Mouse (Mus musculus) heart, embryonic 12.5 days (tissue): Measurements from ENCODE around the gene Pgc. TPM values are rescaled to one million over a fixed set of nuclear protein-coding genes. Genes with fewer than 3 reads are reported as not detected.

Experiments used
- ATAC-seq: fragments of 200-750 bp; cut with Nextera tagmentation; 2 replicates; pipeline ENCODE4 v1.8.0; 2017; ENCODE audit warnings: moderate TSS enrichment, moderate library complexity; ENCODE audit not compliant: insufficient number of reproducible peaks, low FRiP score
- H3K27ac ChIP-seq: fragments of 300-500 bp; sonication (generic); 2 replicates; pipeline ENCODE4 v1.5.1; 2016; ENCODE audit warnings: mild to moderate bottlenecking, moderate library complexity; ENCODE audit not compliant: poor library complexity, severe bottlenecking
- H3K27me3 ChIP-seq: fragments of 300-500 bp; sonication (generic); replicated peaks from 2 replicates; pipeline ENCODE4 v1.6.1; 2016; ENCODE audit warnings: mild to moderate bottlenecking, moderate library complexity
- H3K36me3 ChIP-seq: fragments of 300-500 bp; sonication (generic); 2 replicates; pipeline ENCODE4 v1.6.1; 2016; ENCODE audit warnings: mild to moderate bottlenecking, moderate library complexity
- H3K4me1 ChIP-seq: fragments of 300-500 bp; sonication (generic); replicated peaks from 2 replicates; pipeline ENCODE4 v1.6.1; 2016; ENCODE audit warnings: mild to moderate bottlenecking
- H3K4me2 ChIP-seq: fragments of 300-500 bp; sonication (generic); 2 replicates; pipeline ENCODE4 v1.6.1; 2016; ENCODE audit warnings: mild to moderate bottlenecking, moderate library complexity
- H3K4me3 ChIP-seq: fragments of 300-500 bp; sonication (generic); 2 replicates; pipeline ENCODE4 v1.5.1; 2016; ENCODE audit warnings: mild to moderate bottlenecking
- H3K9ac ChIP-seq: fragments of 300-500 bp; sonication (generic); 2 replicates; pipeline ENCODE4 v1.6.1; 2016; ENCODE audit warnings: mild to moderate bottlenecking, moderate library complexity
- H3K9me3 ChIP-seq: fragments of 300-500 bp; sonication (generic); replicated peaks from 2 replicates; pipeline ENCODE4 v1.6.1; 2016; ENCODE audit warnings: mild to moderate bottlenecking, moderate library complexity
- WGBS: fragments of 180-500 bp; shearing (Covaris S2); methylation state at CpG from one replicate; pipeline ENCODE4 v1.1.7; 2016; 5-methylcytosine and 5-hydroxymethylcytosine counted together
- polyA plus RNA-seq: library from polyadenylated mRNA; unstranded; fragments of >200 nt; fragmentation: Nextera tagmentation; extraction: Ambion mirVana; gene quantifications from 2 replicates; pipeline ENCODE4 v1.2.1, GENCODE M21; 2016

The Pgc gene
- polyA plus RNA-seq, 1 experiment from 2014 or later, result not detected

DNA sequence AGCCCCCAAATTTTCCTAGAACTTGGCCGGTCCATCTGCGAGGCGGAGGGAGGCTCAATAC is 32.4 kb upstream of the Pgc start, which contains the start of gene Gm21981:
Gene Gm21981 (minus strand): TSS at position 14 of the 61 bp plus-strand sequence.
- Histone ChIP-seq H3K9me3 (no peaks in the 10 kb centered on the region), H3K4me3 (peak within 1 kb of the TSS; percentile 73), H3K4me1 (peaks cover 14% of the 10 kb centered on the region), H3K27me3 (peaks cover 29% of the 10 kb centered on the region; the same call in 1 of the 2 replicates), H3K27ac (peak within 1 kb of the TSS; percentile 52), H3K4me2 (peak within 1 kb of the TSS; percentile 87), H3K36me3 (peaks cover 5% of the 10 kb centered on the region), H3K9ac (peak within 1 kb of the TSS; percentile 78)
- 1% methylated on average over 3 of the region's 3 CpGs for WGBS
- no peak for ATAC-seq

DNA sequence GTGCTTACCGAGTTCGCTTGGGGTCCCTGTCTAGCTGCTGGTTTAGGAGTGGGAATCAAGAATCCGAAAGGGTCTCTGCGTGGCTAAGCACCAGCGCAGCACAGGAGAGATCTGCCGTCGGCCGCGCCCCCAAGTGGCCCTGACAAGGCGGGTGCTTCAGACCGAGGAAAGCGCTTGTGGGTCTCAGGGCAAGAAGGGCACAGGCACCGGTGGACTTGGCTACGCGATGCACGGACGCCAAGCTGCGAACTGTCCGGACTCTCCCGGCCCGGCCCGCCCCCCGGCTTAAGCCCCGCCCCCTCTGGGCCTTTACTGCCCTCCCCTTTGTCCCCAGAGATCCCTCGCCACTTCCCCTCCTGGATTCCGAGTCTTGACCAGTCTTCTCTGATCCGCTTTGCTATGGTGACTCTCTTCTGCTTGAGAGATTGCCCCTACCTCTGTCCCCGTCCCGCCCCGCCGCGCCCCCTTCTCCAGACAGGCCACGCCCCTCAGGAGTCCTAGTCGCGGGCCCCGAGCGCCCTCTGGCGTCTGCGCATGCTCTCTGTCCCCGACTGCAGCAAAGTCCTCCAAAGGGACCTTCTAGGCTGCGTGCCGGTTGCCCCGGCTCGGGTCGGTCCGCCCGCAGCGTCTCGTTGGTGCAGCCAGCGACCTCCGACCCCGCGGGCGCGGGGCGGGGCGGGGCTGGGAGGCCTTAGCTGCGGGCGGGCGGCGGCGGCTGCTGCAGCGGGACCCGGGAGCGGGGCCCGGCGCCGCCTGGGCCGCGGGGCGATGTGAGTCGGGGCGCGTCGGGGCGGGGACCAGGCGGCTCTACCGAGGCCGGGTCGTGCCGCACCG is 31.9 kb upstream of the Pgc start, which contains the start of gene Prickle4:
Gene Prickle4 (minus strand): TSS at position 234 of the 834 bp plus-strand sequence.
- ATAC-seq, result peak; percentile 94
- Histone ChIP-seq H3K9me3 (no peaks in the 10 kb centered on the region), H3K4me2 (peak within 1 kb of the TSS; percentile 87), H3K4me3 (peak within 1 kb of the TSS; percentile 73), H3K27me3 (peaks cover 30% of the 10 kb centered on the region; the same call in 1 of the 2 replicates), H3K36me3 (peaks cover 9% of the 10 kb centered on the region), H3K4me1 (peaks cover 13% of the 10 kb centered on the region), H3K27ac (peak within 1 kb of the TSS; percentile 52), H3K9ac (peak within 1 kb of the TSS; percentile 78)
- under 1% methylated on average over 74 of the region's 82 CpGs for WGBS

DNA sequence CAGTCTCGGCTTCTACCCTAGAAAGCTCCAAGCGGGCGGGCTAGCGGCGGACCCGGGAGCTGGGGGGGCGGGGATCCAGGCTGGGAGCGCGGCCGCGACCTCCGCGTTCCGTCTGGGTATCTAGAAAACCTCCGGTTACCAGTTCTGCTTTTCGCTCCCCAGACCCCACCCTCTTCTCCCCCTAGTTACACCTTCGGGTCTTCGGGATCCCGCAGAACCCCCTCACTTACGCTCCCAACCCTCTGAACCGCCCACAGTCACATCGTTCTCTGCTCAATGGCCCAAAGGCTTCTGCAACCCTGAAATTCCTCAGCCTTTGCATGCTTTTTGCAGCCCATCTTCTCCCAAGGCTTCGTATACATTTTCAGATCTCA is 31.3 kb upstream of the Pgc start:
- Histone ChIP-seq H3K9me3 (no peaks in the 10 kb centered on the region), H3K4me1 (peaks cover 13% of the 10 kb centered on the region), H3K27me3 (peaks cover 30% of the 10 kb centered on the region; the same call in 1 of the 2 replicates), H3K9ac (peak overlapping the region; percentile 78), H3K36me3 (peaks cover 15% of the 10 kb centered on the region), H3K4me3 (peak overlapping the region; percentile 73), H3K4me2 (peak overlapping the region; percentile 87), H3K27ac (no peak overlapping the region)
- under 1% methylated on average over 22 of the region's 23 CpGs for WGBS
- ATAC-seq, result no peak

DNA sequence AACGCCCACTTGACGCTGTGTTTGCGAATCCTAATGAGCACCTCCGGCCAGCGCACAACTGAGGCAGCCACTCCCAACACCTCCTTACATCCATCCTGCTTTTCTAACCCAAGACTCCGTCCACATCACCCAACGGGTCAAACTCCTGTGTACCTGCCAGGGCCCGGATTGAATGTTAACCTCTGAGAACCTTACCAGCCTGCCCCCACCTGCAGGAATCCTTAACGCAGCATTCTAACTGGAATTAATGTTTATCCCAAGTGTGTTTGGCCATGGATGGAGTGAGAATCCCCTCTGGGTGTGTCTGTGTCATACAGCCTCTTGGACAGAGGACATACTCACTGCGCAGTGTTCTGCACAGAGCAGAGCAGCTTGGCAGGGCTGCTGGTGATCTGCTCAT is 28.5 kb upstream of the Pgc start:
- peaks cover 28% of the 10 kb centered on the region for H3K36me3 ChIP-seq

DNA sequence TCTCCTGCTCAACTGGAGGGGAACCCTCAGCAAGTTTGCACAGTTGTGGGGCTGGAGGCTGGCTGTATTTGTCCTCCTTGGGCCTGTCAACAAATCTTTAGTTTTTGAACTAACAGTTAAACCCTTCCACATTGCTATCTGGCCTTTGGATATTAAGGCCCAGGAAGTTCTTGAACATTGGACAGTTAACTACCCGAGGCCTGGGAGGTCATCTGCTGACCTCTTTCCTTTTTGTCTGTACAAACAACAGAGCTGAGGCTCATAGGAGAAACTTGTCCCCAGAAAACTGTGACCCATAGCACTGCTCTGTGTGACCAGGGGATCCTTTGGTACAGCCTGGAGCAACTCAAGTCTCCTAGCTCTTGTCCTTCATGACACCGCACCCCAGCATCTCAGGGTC is 27.6 kb upstream of the Pgc start:
- H3K4me1 ChIP-seq, result peaks cover 27% of the 10 kb centered on the region
- H3K4me3 ChIP-seq, result no peak overlapping the region
- peaks cover 41% of the 10 kb centered on the region for H3K27me3 ChIP-seq
- H3K27ac ChIP-seq, result no peak overlapping the region
- no peak for ATAC-seq
- H3K9ac ChIP-seq, result no peak overlapping the region
- H3K9me3 ChIP-seq, result no peaks in the 10 kb centered on the region
- WGBS, result 69% methylated on average over 2 of the region's 2 CpGs
- H3K36me3 ChIP-seq, result peaks cover 35% of the 10 kb centered on the region
- H3K4me2 ChIP-seq, result no peak overlapping the region

More for the DNA sequence above, 28.5 kb upstream of the Pgc start:
- no peak overlapping the region for H3K4me2 ChIP-seq
- peaks cover 40% of the 10 kb centered on the region for H3K27me3 ChIP-seq
- H3K4me1 ChIP-seq, result peaks cover 25% of the 10 kb centered on the region
- ATAC-seq, result no peak
- H3K4me3 ChIP-seq, result no peak overlapping the region
- WGBS, result 86% methylated on average over 10 of the region's 10 CpGs
- H3K9ac ChIP-seq, result no peak overlapping the region
- H3K27ac ChIP-seq, result no peak overlapping the region
- no peaks in the 10 kb centered on the region for H3K9me3 ChIP-seq

DNA sequence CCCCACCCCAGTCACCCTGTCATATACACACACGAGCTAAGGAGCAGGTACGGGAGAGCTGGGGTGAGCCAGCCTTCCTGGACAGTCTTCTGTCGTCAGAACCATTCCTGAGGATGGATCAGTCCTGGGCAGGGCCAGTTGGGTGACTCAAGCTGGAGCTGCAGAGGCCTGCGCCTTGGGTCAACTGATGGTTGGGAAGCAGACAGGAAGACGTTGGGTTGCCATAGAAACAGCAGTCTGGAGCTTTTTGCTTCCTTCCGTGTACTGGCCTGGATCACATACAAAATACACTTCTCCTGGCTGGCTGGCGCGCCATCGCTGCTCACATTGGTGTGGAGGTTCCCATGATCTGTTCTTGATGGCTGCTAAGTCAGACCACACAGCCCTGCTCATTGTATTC is 24.8 kb upstream of the Pgc start:
- Histone ChIP-seq H3K9ac (no peak overlapping the region), H3K4me1 (peaks cover 19% of the 10 kb centered on the region), H3K27me3 (peaks cover 52% of the 10 kb centered on the region), H3K4me2 (no peak overlapping the region), H3K36me3 (peaks cover 35% of the 10 kb centered on the region), H3K9me3 (no peaks in the 10 kb centered on the region), H3K27ac (no peak overlapping the region), H3K4me3 (no peak overlapping the region)
- ATAC-seq, result no peak
- WGBS, result 81% methylated on average over 9 of the region's 9 CpGs

DNA sequence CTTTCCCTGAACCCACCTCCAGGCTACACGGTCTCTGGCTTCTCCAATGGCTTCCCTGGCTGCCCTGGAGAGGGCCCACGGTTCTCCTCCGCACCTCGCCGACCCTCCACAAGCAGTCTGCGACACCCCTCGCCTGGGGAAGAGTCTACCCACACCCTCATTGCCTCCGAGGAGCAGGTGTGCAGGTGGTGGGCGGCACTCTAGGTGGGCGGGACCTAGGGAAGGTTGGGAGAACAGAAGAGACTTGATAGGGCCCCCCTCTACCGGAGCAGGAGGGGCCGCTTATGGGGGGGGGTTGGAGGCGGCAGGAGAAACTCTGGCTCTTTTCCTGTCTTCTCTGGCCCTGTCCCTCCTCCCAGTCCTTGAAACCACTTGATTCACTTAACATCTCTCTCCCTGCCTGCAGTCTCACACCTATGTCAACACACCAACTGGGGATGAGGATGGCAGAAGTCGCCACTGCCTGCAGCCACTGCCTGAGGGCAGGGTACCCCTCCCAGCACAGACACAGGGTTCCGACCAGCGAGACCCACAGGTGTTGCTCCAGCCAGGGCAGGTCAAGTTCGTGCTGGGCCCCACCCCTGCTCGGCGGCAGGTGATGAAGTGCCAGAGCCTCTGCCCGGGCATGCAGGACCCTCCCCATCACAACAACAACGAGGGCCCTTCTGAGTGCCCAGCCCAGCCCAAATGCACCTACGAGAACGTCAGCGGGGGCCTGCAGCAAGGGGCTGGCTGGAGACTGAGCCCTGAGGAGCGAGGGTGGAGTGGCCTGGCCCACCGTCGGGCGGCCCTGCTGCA is 23.9 kb upstream of the Pgc start:
- ATAC-seq, result no peak; the same call in 1 of the 2 replicates
- Histone ChIP-seq H3K4me1 (peaks cover 19% of the 10 kb centered on the region), H3K9me3 (no peaks in the 10 kb centered on the region), H3K9ac (0 out of 2 replicates have a peak overlapping the region, but pooled peaks have one; percentile 5), H3K4me3 (no peak overlapping the region), H3K4me2 (peak overlapping the region; percentile 35), H3K27ac (no peak overlapping the region), H3K36me3 (peaks cover 35% of the 10 kb centered on the region), H3K27me3 (peaks cover 52% of the 10 kb centered on the region)
- 29% methylated on average over 28 of the region's 28 CpGs for WGBS

DNA sequence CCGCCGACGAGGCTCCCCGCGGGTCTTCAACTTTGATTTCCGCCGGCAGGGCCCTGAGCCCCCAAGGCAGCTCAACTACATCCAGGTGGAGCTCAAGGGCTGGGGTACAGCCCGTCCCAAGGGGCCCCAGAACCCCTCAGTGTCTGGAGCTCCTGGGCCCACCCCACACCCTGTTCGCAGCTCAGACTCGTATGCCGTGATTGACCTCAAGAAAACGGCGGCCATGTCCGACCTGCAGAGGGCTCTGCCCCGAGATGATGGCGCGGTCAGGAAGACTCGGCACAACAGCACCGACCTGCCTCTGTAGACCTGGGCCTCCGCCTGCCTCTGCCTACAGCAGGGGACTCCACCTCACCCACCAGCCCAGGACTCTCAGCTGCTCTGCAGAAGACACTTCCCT is 23.1 kb upstream of the Pgc start:
- no peaks in the 10 kb centered on the region for H3K9me3 ChIP-seq
- WGBS, result 27% methylated on average over 20 of the region's 20 CpGs
- H3K27me3 ChIP-seq, result peaks cover 52% of the 10 kb centered on the region
- no peak for ATAC-seq
- no peak overlapping the region for H3K27ac ChIP-seq
- H3K4me3 ChIP-seq, result no peak overlapping the region
- H3K36me3 ChIP-seq, result peaks cover 32% of the 10 kb centered on the region
- H3K9ac ChIP-seq, result 0 out of 2 replicates have a peak overlapping the region, but pooled peaks have one; percentile 5
- H3K4me2 ChIP-seq, result peak overlapping the region; percentile 35
- H3K4me1 ChIP-seq, result peaks cover 19% of the 10 kb centered on the region

DNA sequence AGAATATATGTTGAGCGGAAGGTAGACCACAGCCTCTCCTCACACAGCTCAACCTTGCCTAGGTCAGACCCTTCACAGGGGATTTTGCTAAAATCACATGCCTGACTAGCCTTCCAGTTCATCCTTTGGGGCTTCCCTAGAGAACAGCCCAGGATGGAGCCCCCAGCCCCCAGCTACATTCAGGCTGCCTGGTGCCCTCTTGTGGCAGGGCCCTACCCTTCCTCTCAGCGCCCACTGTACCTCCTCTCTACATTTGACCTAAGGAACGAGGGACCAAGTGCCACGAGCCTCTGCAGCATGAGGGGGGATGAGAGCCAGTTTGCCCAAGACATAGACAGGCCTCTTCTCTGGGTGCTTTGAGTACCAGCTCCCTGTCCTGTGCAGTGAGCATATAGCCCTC is 21.9 kb upstream of the Pgc start:
- no peak overlapping the region for H3K9ac ChIP-seq
- no peak overlapping the region for H3K27ac ChIP-seq
- ATAC-seq, result no peak
- WGBS, result 91% methylated on average over 4 of the region's 4 CpGs
- peaks cover 19% of the 10 kb centered on the region for H3K4me1 ChIP-seq
- H3K27me3 ChIP-seq, result peaks cover 48% of the 10 kb centered on the region
- H3K4me3 ChIP-seq, result no peak overlapping the region
- H3K4me2 ChIP-seq, result no peak overlapping the region
- H3K9me3 ChIP-seq, result no peaks in the 10 kb centered on the region
- peaks cover 26% of the 10 kb centered on the region for H3K36me3 ChIP-seq

DNA sequence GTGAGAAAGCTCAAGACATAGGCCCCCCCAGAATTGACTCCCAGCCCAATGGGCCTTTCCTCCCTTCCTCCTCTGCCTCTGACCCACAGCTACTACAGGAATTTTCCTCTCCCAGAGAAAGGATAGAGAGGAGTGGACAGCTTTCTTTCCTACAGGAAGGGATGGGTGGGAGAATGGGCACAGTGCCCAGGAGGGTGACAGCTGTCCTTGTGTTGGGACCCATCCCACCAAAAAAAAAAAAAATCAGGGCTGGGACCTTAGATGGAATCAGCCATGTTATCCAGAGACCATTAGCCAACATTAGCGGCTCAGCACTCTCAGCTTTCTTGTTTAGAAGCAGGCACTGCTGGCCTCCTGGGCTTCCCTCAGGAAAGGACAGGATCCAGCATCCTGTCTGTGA is 20.4 kb upstream of the Pgc start:
- 38% methylated on average over 1 of the region's 1 CpGs for WGBS
- Histone ChIP-seq H3K27me3 (peaks cover 38% of the 10 kb centered on the region), H3K27ac (0 out of 2 replicates have a peak overlapping the region, but pooled peaks have one; percentile 8), H3K9me3 (no peaks in the 10 kb centered on the region), H3K4me2 (no peak overlapping the region), H3K36me3 (peaks cover 19% of the 10 kb centered on the region), H3K4me1 (peaks cover 19% of the 10 kb centered on the region), H3K4me3 (no peak overlapping the region), H3K9ac (no peak overlapping the region)
- 0 out of 2 replicates have a peak, but pooled peaks have one; percentile 12 for ATAC-seq

DNA sequence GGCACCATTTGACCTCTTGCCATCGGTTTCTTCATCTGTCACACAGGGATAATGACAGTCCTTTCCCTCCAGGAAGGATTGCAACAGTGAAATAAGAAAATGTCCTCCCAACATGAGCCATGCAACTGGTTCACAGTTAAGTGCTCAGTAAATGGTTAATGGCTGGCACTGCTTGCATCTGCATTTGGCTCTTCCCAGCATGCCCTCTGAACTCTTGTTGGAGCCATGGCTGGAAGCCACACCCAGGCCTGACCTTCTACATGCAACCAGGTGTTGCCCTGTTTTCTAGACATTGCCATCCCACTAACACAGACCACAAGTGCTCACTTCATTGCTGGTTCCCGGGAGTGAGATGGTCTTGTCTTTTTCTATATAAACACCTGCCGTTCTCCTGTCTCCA is 18.7 kb upstream of the Pgc start:
- no peaks in the 10 kb centered on the region for H3K9me3 ChIP-seq
- no peak overlapping the region for H3K27ac ChIP-seq
- H3K27me3 ChIP-seq, result peaks cover 20% of the 10 kb centered on the region
- no peak for ATAC-seq
- H3K36me3 ChIP-seq, result peaks cover 9% of the 10 kb centered on the region
- peaks cover 21% of the 10 kb centered on the region for H3K4me1 ChIP-seq
- H3K4me2 ChIP-seq, result no peak overlapping the region
- WGBS, result 73% methylated on average over 3 of the region's 3 CpGs
- H3K4me3 ChIP-seq, result no peak overlapping the region
- no peak overlapping the region for H3K9ac ChIP-seq
